Mouse (Mus musculus): ENCODE data around the gene Trpc7.

DNA sequence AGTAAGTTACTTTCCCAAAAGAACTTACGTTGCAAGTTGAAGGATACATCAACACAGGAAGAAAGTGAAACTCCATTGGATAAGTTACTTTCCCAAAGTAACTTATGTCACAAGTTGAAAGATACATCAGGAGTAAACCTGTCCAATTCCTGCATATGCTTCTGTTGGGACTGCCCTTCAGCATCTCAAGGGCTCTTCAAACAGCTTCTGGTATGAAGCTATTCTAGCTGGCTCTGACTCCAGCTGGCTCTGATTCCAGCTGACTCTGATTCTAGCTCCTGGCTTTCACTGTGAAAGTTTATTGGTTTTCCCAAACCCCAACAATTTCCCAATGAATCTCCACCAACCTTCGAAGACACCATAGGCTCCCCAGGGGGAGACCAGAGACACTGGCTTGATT is 27.2 kb upstream of the Trpc7 start:
- TF ChIP-seq CTCF (IDR thresholded peaks at IDR 0.05; ENCODE audit: extremely low read depth, insufficient read length, insufficient replicate concordance, low read depth, low read length) (no peak), POLR2A (IDR thresholded peaks at IDR 0.05; ENCODE audit: low read depth, low read length) (no peak)
